Mouse (Mus musculus) E14TG2a.4 (cell line): ENCODE data around the gene Nr4a1.

Source experiments
- CTCF ChIP-seq: conservative IDR thresholded peaks from 2 replicates; pipeline ENCODE4 v1.5.1; 2014; ENCODE audit warnings: low read length
- POU5F1 ChIP-seq: IDR thresholded peaks from 2 replicates; pipeline ENCODE4 v1.6.1; 2014; ENCODE audit warnings: low read length, borderline replicate concordance

GRCm38 (mm10) chr15:101300128-101300527 lies 46.1 kb downstream of the Nr4a1 start:
- no peak for TF ChIP-seq CTCF
- TF ChIP-seq POU5F1, result no peak
